Mouse (Mus musculus) cerebellum, adult 8-10 months (tissue): ENCODE measurements around the gene Card19.

Source experiments
- DNase-seq: peaks from one replicate; pipeline ENCODE4 v3.0.0; 2022

Gene Card19

DNA sequence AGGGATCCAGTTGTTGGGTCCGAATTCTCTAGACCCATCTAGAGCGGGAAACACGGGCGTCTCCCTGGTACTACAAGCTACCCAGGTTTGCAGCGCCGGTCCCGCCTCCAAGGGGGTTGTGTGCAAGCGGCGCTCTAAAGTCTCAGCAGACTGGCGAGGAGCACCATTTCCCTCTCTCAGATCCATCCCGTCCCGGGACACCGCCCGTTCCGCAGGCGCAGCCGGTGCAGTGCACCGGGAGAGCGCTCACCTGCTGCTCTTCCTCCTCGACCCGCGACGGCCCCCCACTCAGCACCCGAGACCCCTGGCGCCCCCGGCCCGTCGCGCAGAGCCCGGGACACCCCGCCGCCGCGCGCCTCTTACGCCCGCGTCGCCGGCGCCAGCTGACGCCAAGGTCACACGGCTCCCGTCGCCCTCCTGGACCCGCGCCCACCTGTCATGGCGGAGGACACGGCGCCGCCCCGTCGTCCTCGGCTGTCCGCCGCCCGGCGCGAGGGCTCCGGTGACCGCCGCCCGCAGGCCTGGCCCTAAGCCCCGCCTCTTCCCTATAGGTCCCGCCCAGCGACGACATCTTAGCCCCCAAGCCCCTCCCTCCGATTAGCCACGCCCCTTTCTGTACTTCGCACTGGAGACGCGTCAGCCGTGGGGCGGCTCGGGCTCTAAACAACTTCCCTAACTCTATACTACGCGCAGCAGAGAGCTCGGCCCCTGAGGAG, at the start of gene Card19:
Gene Card19 (minus strand): TSS at position 534 of the 716 bp plus-strand sequence.
- peak; percentile 93 for DNase-seq

DNA sequence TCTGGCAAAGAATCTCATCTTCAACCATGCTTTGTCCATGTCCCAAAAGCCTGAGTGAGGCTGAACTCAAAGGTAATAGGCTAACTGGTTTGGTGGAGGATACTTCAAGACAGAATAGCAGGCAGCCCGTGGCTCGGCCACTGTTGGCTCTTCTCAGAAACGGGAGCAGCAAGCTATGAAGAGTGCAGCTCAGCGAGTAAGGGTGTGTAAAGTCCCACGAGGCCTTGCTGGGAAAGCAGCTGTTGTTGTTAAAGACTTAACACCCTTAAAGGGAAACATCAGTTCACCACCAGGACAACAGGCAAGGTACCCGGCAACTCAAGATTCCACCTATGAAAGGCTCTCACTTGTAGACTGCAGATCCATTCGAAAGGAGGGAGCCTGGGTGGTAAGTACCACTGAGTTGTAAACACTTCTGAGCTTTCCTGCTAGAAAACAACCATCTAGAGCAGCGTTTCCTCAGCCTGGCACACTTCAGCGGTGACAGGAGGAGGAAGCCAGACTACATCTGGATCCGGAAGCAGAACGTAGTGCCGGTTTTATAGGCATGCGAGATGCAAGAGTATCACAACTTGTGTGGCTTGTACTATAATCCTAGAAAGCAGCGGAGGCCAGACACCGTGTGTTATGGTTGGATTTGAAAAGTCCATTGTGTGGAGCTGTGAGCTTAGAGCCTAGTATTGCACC, 44.3 kb upstream of the Card19 start:
- no peak for DNase-seq

DNA sequence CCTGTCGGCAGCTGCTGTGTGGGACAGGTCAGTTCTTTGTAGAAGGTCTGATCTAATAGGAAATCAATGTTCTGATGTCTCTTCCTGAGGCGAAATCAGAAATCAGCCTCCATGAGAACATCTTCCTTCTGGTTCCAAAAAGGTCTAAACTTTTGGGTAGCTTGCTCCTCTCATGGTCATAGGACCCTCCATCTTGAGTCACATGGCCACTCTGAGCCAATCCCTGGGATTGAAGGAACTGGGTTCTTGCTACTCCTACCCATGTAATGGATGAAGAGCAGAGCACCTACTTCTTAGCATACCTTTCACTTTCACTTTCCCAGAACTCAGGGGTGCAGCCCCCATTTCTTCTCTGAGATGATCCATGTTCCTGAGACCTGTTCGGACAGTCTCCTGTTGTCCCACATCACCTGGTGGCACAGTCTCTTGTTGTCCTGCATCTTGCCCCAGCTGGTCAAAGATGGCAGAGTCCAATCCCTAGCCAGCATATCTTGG, 42.0 kb upstream of the Card19 start:
- DNase-seq: no peak

DNA sequence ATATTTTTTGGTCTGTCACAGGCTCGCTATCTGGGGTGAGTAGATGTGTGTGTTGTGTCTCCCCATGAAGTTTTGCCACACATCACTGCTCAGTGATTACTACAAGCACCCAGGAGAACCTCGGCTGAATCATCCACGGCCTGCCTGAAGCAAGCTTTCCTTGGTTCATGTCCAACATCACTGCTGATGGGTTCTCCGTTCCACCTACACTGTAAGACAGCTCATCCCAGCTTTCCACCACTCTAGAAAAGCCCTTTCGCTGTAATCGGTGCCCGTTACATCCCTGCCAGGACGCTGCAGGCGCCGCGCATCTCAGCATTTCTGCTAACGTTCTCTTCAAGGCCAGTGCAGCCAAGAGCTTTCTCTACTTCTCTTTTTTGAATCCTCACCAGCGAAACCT, 36.9 kb upstream of the Card19 start:
- DNase-seq: no peak

DNA sequence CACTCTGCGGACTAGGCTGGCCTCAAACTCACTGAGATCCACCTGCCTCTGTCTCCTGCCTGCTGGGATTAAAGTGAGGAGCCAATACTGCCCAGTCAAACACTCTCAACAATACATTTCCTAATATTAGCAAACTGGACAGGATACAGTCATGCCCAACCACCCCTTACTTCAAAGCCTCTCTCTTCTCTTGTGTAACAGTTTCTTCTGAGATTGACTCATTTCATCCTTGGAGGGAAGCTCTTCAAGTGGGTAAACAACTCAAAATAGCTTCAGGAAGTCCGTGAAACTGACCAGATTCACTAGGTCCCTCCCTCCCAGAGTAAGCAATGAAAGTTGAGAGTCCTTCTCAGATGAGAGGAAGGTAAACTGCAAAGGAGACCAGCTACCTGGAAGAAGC, 36.3 kb upstream of the Card19 start:
- no peak for DNase-seq

DNA sequence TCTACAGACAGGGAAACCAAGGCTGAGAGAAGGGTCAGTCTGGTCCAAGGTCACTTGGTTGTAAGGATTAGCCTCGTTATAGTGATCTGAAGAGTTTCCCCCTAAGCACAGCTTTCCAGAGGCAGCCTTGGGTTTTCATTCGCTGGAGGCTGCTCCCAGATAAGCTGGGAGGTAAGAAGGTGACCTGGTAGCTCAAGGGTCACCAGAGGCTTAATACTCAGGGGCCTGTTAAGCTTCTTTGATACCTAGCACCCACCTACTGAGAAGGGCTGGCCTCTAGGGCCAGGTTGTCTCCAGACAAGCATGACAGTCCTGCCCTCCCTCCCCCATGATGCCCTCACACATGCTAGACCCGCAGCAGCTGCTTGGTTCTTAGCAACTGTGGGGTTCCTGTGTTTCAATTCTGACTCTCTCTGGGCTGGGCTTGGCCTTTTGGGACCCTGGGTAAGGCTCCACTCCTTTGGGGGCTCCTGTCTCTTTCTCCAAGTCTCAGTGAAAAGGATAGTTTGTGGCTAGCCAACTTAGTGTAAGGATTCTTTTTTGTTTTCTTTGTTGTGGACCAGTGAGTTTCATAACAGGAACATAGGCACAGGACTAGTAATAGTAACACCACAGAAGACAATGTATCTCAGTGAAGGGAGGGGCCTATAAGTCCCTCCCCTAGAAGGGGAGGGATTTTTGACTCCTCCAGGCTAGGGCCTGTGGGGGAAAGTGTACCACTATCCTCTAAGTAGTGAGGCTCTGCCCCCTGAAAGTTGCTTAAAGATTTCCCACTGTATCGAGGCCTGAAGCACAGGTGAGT, 35.1 kb upstream of the Card19 start:
- no peak for DNase-seq

DNA sequence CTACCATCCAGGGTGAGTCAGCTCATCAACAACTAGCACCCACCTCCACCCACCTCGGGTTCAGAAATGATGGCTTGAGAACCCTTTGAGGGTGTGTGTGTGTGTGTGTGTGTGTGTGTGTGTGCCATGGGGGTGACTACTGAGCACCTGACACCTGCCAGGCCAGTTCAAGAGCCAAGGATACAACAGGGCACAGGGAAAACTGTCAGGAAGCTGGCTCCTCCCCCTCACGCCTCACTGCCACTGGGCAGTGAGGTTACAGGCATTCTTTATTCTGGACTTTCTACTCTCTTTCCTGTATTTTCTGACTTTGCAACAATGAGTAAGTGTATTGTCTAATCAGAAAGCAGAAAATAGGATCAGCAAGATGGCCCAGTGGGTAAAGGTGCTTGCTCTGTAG, 33.8 kb upstream of the Card19 start:
- DNase-seq: no peak

DNA sequence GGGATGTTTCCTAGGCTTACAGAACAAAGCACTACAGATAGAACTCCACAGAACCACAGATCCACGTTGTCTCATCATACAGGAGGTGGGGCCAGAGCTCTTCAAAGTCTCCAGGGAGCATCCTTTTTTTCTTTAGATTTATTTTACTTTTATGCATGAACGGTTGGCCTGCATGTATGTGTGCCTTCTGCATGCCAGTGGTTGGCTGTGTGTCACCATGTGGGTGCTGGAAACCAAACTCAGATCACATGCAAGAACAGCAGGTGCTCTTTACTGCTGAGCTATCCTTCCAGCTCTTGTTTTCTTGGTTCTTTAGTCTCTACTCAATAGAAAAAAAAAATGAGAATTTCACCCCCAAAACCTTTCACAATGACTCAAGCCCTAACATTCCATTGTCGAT, 33.1 kb upstream of the Card19 start:
- DNase-seq: no peak

DNA sequence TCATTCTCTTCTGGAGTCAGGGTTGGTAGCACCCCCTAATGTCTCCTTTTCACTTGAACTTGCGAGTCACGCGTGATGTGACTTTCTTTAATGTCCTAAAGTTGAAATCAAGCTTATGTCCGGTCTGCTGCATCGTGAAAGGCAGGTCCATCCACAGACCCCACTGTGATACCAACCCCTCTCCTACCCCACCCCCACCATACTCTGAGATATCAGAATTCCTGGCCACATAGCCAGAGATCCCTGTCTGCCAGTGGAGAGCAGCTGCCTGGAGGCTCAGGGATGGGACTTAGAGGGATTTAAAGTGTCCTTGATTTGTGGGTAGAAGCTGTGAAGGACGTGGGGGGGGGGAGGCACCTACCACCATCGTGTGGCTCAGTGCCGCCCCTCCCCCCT, 32.6 kb upstream of the Card19 start, which contains the start of gene Susd3:
Gene Susd3 (minus strand): TSS at position 240 of the 396 bp plus-strand sequence.
- DNase-seq: no peak

DNA sequence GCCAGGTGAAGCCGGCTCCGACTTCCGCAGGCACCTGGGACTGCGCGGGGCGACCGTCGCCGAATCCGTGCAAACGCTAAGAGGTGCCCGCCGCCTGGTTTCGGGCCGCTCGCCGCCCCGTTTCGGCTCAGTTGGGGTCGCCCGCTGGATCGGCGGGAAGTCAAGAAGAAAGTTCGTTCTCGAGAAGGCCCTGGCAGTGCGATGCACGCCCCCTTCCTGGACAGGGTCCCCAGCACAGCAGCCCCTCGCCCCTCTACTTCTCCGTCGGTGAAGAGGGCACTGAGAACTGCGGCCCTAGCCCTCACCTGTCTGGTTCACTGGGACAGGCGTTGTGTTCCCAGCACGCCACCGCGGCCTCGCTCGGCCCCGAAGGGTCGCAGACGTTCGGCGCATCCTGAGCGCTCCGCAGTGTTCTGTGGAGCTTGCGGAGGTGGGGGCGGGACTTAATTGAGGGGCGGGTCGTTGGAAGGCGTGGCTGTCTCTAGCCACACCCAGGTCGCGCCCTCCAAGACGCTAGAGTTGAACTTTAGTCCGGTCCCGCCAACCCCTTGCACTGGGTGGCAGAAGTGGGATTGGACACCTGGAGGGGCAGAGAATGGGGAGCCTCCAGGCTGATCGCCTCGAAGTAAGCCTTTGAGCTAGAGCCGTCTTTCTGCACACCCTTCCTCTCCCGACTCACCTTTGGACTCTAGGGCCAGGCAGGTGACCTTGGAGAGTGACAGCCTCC, 32.1 kb upstream of the Card19 start:
- DNase-seq: no peak

DNA sequence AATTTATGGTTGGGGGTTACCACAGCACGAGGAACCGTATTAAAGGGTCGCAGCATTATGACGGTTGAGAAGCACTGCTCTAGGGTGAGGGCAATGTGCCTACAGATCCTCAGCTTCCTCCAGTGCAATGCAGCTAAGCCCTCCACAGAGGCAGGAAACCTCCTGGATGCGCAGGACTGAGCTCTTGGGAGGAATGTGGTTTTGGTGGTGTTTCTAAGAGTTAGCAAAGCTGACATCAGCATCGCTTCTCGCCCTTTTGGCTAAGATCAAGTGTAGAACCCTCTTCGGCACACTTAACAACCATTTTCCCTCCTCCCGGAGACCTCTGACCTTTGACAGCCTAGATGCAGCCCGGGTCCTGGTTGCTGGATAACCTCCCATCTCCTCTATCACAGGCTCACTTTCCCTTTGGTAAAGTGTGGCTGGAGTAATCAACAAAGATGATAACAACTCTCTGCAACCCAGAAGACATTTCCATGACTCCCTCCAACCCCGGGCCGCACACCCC, 31.4 kb upstream of the Card19 start:
- no peak for DNase-seq

DNA sequence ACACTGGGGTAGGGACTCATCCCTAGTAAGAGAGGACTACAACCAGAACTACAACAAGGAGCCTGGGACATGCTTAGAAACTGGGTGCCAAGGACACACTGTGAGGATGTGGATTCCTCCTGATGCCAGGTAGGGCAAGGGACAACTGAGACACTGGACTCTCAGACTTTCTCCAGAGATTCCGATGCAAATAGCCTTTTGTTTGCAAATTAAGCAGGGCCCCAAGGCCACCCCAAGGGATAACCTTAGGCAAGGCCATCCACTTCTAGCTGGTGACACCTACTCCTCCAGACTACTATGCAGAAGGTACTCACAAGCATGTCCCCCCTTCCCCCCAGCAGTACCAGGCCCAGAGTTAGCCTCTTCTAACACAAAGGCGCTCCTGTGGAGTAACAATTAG, 30.8 kb upstream of the Card19 start:
- DNase-seq: no peak

DNA sequence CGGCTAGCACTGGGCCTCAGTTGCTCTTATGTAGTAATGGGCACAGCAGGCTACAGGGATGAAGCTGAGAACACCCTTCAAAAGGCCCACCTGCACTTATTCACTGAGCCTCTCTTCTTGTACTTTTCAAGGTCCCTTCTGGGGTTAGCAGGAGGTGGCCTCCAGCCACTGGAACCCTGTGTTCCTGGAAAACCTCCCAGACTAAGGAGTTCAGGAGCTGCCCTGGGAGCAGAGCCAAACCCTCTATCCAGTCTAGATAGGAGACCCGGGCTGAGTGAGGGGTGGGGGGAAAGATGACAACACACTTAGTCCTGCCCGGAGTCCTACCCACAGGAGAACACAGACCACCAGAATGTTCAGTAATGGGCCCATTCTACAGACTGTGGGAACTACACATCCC, 30.2 kb upstream of the Card19 start:
- no peak for DNase-seq

DNA sequence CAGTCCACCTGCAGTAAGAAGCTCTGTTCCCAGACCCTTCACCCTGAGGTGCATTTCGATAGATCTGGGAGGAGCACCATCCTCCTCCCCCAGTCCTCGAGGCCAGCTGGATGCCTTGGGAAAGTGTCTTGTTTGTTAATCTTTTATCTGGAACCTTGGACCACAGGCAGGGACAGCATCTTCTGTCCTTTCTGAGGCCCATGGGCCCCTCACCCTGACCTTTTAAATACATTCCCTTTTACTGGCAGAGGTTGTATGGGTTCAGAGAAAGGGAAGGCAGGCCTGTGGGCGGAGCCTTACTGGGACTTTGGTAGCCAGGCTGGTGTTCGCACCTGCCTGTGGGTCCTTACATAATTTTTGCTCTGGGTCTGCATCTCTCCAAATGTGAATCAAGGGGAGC, 29.4 kb upstream of the Card19 start:
- no peak for DNase-seq

DNA sequence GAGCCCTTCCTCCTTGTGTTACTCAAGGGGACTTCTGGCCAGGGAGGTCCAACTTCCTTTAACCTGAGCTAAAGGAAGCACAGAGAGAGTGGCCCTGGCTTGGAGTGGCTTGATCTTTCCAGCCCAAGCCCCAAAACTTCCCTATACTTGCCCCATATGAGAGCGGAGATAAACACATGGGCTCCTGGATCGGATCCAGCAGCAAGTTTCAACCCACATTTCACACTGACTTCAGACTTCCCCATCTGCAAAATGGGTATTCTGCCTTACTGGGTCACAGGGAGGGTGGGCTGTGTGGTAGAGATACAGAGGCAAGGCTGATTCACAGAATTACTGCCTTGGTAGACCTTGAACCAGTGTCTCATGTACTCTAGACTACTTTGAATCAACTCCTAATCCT, 27.7 kb upstream of the Card19 start:
- DNase-seq: no peak

DNA sequence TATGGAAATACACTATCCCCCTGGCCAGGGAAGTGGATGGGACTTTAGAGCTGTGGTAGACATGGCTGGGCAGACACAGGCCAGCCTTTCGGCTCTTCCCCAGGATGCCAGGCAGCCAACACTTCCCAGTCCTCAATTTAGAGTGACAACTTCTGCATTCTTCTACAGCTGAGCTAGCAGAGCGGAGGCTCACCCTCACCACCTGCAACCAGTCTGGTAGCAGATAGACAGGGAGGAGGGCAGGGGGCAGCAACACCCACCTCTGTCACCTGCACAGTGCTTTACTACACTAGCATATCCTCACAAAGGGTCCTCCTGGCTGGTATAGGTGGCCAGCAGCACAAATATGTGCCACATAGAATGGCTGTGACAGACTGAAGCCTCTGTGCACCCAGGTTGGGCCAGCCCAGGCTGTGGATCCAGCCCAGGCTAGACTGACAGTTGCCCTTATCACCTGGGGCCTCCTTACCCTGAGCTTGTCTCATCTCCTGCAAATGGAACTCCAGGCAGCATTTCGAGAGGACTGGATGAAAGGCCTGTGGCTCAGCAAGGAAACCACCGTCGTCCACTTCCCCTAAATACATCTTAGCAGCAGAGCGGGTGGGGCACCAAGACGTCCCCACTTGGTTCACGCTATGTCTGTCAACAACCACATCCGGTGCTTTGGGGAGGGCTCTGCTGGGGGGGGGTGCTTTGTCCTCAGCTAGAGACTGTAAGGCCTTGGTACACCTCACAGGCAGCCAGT, 26.7 kb upstream of the Card19 start:
- DNase-seq: no peak

DNA sequence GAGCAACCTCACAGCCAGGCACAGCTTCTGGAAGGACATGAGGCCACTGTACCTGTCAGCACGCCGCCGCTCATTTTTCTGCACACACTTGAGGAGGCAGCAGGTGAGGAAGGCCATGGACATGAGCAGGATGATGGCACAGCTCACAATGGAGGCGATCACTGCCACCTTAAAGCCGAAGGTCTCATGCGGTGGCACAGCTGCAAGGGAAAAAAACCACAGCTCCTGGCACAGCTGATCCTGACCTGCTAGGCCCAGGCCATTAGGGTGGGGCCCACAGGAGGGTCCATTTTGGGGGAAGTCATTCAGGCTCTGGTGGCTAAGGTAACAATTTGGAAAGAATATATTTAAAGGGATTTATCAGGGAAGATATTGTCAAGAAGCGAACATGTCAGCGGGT, 22.9 kb upstream of the Card19 start:
- DNase-seq: no peak

DNA sequence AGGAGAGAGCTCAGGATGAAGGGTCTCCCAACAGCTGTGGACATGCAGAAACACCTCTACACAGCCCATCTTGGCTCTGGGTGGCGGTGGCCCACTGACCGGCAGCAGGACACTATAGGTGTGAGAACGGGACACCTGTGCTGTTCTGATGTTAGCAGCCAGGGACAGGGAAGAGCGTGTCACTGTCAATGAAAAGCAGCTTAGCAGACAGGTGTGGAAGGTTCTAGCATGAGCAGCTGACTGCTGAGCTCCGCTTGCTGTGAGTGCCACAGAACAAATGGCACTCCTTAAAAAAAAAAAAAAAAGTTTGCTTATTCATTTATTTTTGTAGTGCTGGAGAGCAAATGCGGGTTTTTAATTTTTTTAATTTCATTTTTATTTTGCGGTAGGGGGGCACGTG, 21.8 kb upstream of the Card19 start:
- DNase-seq: no peak

DNA sequence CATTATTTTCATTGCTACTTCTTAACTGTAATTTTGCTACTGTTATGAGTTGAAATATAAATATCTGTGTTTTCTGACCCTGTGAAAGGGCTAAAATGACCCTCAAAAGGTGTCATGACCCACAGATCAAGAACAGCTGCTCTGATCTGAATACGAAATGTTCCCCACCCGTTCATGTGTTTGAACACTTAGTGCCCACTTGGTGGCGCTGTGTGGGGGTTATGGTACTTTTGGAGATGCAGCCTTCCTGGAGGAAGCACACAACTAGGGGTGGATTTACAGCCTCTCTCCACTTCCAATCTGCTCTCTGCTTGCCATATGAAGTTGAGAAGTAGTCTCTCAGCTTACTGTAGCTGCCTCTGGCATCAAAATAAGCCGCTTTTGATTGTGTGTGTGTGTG, 18.9 kb upstream of the Card19 start:
- no peak for DNase-seq

DNA sequence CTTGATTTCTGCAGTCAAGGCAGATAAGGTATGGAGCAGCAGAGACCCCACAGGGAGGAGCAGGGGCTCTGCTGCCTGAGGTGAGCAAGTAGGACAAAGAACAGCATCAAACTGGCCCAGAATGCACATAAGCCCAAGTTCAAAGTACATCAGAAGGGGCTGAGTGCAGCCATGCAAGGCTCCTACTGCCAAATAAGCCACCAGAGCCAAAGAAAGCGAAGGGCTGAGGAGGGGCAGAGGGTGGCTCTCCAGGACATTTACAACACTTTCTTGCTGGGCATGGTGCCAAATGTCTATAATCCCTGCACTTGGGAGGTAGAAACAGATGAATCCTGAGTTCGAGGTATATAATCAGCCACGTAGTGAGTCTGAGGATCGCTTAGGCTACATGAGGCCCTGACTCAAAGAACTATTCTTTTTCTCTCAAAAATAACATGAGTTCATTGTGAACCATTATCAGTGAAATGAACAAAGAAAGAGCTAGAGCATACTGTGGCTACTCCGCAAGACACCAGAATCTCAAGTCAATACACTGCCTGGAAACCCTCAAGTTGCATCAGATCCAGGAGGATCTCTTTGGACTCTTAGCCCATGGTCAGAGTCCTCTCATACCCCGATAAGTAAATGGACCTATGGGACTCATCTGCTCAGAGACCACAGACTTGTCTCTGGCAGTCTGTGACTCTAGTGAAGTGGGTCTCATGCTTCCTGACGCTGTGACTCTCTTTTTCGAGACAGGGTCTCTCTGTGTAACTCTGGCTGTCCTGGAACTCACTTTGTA, 18.1 kb upstream of the Card19 start:
- DNase-seq: no peak

DNA sequence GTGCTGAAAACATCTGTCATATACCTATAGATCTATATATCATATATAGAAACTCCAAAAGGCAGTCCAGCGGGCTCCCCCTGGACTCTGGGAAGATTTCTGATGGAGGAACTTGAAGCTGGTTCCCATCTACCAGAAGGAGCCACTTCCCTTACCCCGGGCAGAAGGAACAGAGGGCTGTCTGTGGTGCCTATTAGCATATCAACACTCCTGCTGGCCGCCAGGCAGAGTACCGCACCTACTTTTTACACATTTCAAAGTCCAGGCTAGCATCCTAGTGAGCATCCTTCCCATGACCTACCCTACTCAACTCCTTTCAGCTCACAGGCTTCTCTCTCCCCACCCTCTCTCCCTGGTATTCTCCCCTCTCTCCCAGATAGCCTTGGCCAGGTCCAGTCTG, 9.8 kb upstream of the Card19 start:
- DNase-seq: no peak
